In genomic region chr8:4267627-4268026, GRCm38 (mm10) we compare ENCODE assay signal across 9 mouse cellular contexts. TPM values are rescaled to one million over a fixed set of nuclear protein-coding genes. Genes with fewer than 3 reads are reported as not detected.
DNase-seq lines count a peak whose midpoint lies in the region; ATAC-seq lines count a peak whose summit lies in the region.
"Had no signal": no experiment of that assay in that cellular context is flagged by ENCODE, and none has a peak within 500 bp of the region (broad histone marks: within the 10 kb centered on the region; RNA-seq: fewer than 3 reads in every experiment).

No protein-coding gene starts in this region.

- peaks cover 78% of the 10 kb centered on the region for H3K36me3 ChIP-seq in lung, embryonic 15.5 days
- peaks cover 38% of the 10 kb centered on the region for H3K36me3 ChIP-seq in intestine, embryonic 16.5 days (ENCODE audit: control insufficient read depth, insufficient read depth, low read length)

- ATAC-seq in lung, embryonic 15.5 days (ENCODE audit: borderline replicate concordance, extremely low read depth, low FRiP score, low TSS enrichment), result peak; percentile 55
- peak; percentile 62; the same call in 1 of the 2 replicates for ATAC-seq in intestine, embryonic 16.5 days
- ATAC-seq in neutrophil, adult 5-6 weeks (ENCODE audit: extremely low read depth, insufficient number of reproducible peaks, low FRiP score, poor library complexity, severe bottlenecking), result 0 out of 2 replicates have a peak, but pooled peaks have one; percentile 15
- no peak for ATAC-seq in erythroid progenitor cell, adult 5-6 weeks (replicated peaks; ENCODE audit: low FRiP score, poor library complexity, severe bottlenecking)

- H3K27ac ChIP-seq in lung, embryonic 15.5 days, result no peak overlapping the region
- no peak overlapping the region for H3K27ac ChIP-seq in intestine, embryonic 16.5 days (ENCODE audit: low read length)

- no peak overlapping the region for H3K4me2 ChIP-seq in lung, embryonic 15.5 days
- H3K4me2 ChIP-seq in intestine, embryonic 16.5 days (ENCODE audit: low read depth, low read length), result no peak overlapping the region

- no peak overlapping the region for H3K9ac ChIP-seq in lung, embryonic 15.5 days
- no peak overlapping the region for H3K9ac ChIP-seq in intestine, embryonic 16.5 days (ENCODE audit: low read depth, low read length)

- intact Hi-C loops in left cerebral cortex, postnatal 4 days (cut with DNase I), result no loop called here

- no peaks in the 10 kb centered on the region for H3K9me3 ChIP-seq in lung, embryonic 15.5 days
- H3K9me3 ChIP-seq in intestine, embryonic 16.5 days (ENCODE audit: control insufficient read depth, low read length), result no peaks in the 10 kb centered on the region
- H3K9me3 ChIP-seq: megakaryocyte, embryonic 14.5 days had no signal

- no peak for DNase-seq in lung, postnatal 25 days (ENCODE audit: low spot score)
- peak; percentile 65 for DNase-seq in adrenal gland, postnatal 14 days
- no peak for DNase-seq in left cerebral cortex, postnatal 4 days
- no peak for DNase-seq in urinary bladder, postnatal 14 days (ENCODE audit: low spot score)

- no peaks in the 10 kb centered on the region for H3K27me3 ChIP-seq in lung, embryonic 15.5 days
- no peaks in the 10 kb centered on the region for H3K27me3 ChIP-seq in intestine, embryonic 16.5 days (replicated peaks; ENCODE audit: control insufficient read depth, insufficient read depth, low read length)
- H3K27me3 ChIP-seq: megakaryocyte, embryonic 14.5 days had no signal

- H3K4me1 ChIP-seq in lung, embryonic 15.5 days, result no peaks in the 10 kb centered on the region
- no peaks in the 10 kb centered on the region for H3K4me1 ChIP-seq in intestine, embryonic 16.5 days (ENCODE audit: control insufficient read depth, insufficient read depth, low read length)

- no peak overlapping the region for H3K4me3 ChIP-seq in lung, embryonic 15.5 days
- H3K4me3 ChIP-seq in intestine, embryonic 16.5 days (ENCODE audit: low read length), result no peak overlapping the region
- H3K4me3 ChIP-seq: megakaryocyte, embryonic 14.5 days had no signal

- WGBS in lung, embryonic 15.5 days, result 68% methylated on average over 15 of the region's 15 CpGs
- 77% methylated on average over 15 of the region's 15 CpGs for WGBS in intestine, embryonic 16.5 days

RNA-seq across cellular contexts. Expression of gene Timm44, which starts 8.1 kb away (rescaled TPM):
- polyA plus RNA-seq in lung, embryonic 15.5 days (2015; fragmentation: Nextera tagmentation; extraction: Ambion mirVana), result 55.1 and 56.0 TPM in 2 replicates
- total RNA-seq in adrenal gland, postnatal 14 days (2021), result 142 and 154 TPM in 2 replicates
- polyA plus RNA-seq in intestine, embryonic 16.5 days (2015; fragmentation: Nextera tagmentation; extraction: Ambion mirVana), result 73.5 and 74.6 TPM in 2 replicates
- total RNA-seq in neutrophil, adult 5-6 weeks (2017), result 78.5 and 86.7 TPM in 2 replicates
- 30.6 and 42.9 TPM in 2 replicates for total RNA-seq in erythroid progenitor cell, adult 5-6 weeks (2015; ENCODE audit: low replicate concordance)
- 28.4 and 36.9 TPM in 2 replicates for total RNA-seq in erythroid progenitor cell, adult 5-6 weeks (2017; ENCODE audit: low replicate concordance)
- total RNA-seq in left cerebral cortex, postnatal 4 days (2021), result 10 to 100 TPM; 60.4 to 67.1 TPM

RNA-seq across cellular contexts. Expression of gene Ctxn1, which starts 8.6 kb away (rescaled TPM):
- 75.3 and 75.6 TPM in 2 replicates for polyA plus RNA-seq in lung, embryonic 15.5 days (2015; fragmentation: Nextera tagmentation; extraction: Ambion mirVana)
- 7.9 and 11.3 TPM in 2 replicates for total RNA-seq in adrenal gland, postnatal 14 days (2021)
- polyA plus RNA-seq in intestine, embryonic 16.5 days (2015; fragmentation: Nextera tagmentation; extraction: Ambion mirVana), result 52.8 and 55.0 TPM in 2 replicates
- 0.35 TPM in 1 of 2 replicates, not detected in the other for total RNA-seq in neutrophil, adult 5-6 weeks (2017)
- not detected in 2 replicates for total RNA-seq in erythroid progenitor cell, adult 5-6 weeks (2015; ENCODE audit: low replicate concordance)
- total RNA-seq in erythroid progenitor cell, adult 5-6 weeks (2017; ENCODE audit: low replicate concordance), result 1.1 TPM in 1 of 2 replicates, not detected in the other
- total RNA-seq in left cerebral cortex, postnatal 4 days (2021), result 100 to 1,000 TPM; 421 to 425 TPM

RNA-seq across cellular contexts. Expression of gene Snapc2, which starts 14.7 kb away (rescaled TPM):
- polyA plus RNA-seq in lung, embryonic 15.5 days (2015; fragmentation: Nextera tagmentation; extraction: Ambion mirVana), result 60.8 and 61.6 TPM in 2 replicates
- total RNA-seq in adrenal gland, postnatal 14 days (2021), result 21.0 and 24.3 TPM in 2 replicates
- polyA plus RNA-seq in intestine, embryonic 16.5 days (2015; fragmentation: Nextera tagmentation; extraction: Ambion mirVana), result 38.9 and 43.5 TPM in 2 replicates
- total RNA-seq in neutrophil, adult 5-6 weeks (2017), result 6.8 and 15.7 TPM in 2 replicates
- 4.2 and 10.5 TPM in 2 replicates for total RNA-seq in erythroid progenitor cell, adult 5-6 weeks (2015; ENCODE audit: low replicate concordance)
- 3.2 and 6.7 TPM in 2 replicates for total RNA-seq in erythroid progenitor cell, adult 5-6 weeks (2017; ENCODE audit: low replicate concordance)
- 10 to 100 TPM; 32.6 to 34.4 TPM for total RNA-seq in left cerebral cortex, postnatal 4 days (2021)

RNA-seq across cellular contexts. Expression of gene Tgfbr3l, which starts 19.6 kb away (rescaled TPM):
- 2.5 and 3.4 TPM in 2 replicates for polyA plus RNA-seq in lung, embryonic 15.5 days (2015; fragmentation: Nextera tagmentation; extraction: Ambion mirVana)
- total RNA-seq in adrenal gland, postnatal 14 days (2021), result 12.2 and 12.4 TPM in 2 replicates
- 2.4 and 2.9 TPM in 2 replicates for polyA plus RNA-seq in intestine, embryonic 16.5 days (2015; fragmentation: Nextera tagmentation; extraction: Ambion mirVana)
- 8.4 and 10.2 TPM in 2 replicates for total RNA-seq in neutrophil, adult 5-6 weeks (2017)
- total RNA-seq in erythroid progenitor cell, adult 5-6 weeks (2015; ENCODE audit: low replicate concordance), result not detected in 2 replicates
- total RNA-seq in erythroid progenitor cell, adult 5-6 weeks (2017; ENCODE audit: low replicate concordance), result not detected in 2 replicates
- total RNA-seq in left cerebral cortex, postnatal 4 days (2021), result 10 to 100 TPM in 1 of 2 experiments, 1 to 10 TPM in 1; 8.7 to 12.9 TPM

RNA-seq across cellular contexts. Expression of gene Gm49320, which starts 29.0 kb away (rescaled TPM):
- polyA plus RNA-seq in lung, embryonic 15.5 days (2015; fragmentation: Nextera tagmentation; extraction: Ambion mirVana), result 1.4 and 1.5 TPM in 2 replicates
- total RNA-seq in adrenal gland, postnatal 14 days (2021), result not detected in 2 replicates
- polyA plus RNA-seq in intestine, embryonic 16.5 days (2015; fragmentation: Nextera tagmentation; extraction: Ambion mirVana), result 0.64 and 0.70 TPM in 2 replicates
- 1.4 TPM in 1 of 2 replicates, not detected in the other for total RNA-seq in neutrophil, adult 5-6 weeks (2017)
- 2.5 TPM in 1 of 2 replicates, not detected in the other for total RNA-seq in erythroid progenitor cell, adult 5-6 weeks (2015; ENCODE audit: low replicate concordance)
- total RNA-seq in erythroid progenitor cell, adult 5-6 weeks (2017; ENCODE audit: low replicate concordance), result not detected in 2 replicates
- total RNA-seq in left cerebral cortex, postnatal 4 days (2021), result under 1 TPM in 1 of 2 experiments, not detected in 1; 0.74 TPM

Comparison
In these comparisons a context has a peak if more than half of its experiments do, and no peak if none do; other contexts are left out.
1. RNA of gene Ctxn1, which starts 8.6 kb away (total RNA-seq): 421 to 425 TPM in left cerebral cortex, postnatal 4 days; 7.9 to 11.3 TPM in adrenal gland, postnatal 14 days, 1.1 TPM in erythroid progenitor cell, adult 5-6 weeks and 0.35 TPM in neutrophil, adult 5-6 weeks; every median in the first group is over 10 times any median in the second.